Mouse (Mus musculus): ENCODE data around the gene Anp32e. TPM values are rescaled to one million over a fixed set of nuclear protein-coding genes. Genes with fewer than 3 reads are reported as not detected.

Anp32e gene
- polyA plus RNA-seq, 2 experiments: 39.5 to 104 TPM

DNA sequence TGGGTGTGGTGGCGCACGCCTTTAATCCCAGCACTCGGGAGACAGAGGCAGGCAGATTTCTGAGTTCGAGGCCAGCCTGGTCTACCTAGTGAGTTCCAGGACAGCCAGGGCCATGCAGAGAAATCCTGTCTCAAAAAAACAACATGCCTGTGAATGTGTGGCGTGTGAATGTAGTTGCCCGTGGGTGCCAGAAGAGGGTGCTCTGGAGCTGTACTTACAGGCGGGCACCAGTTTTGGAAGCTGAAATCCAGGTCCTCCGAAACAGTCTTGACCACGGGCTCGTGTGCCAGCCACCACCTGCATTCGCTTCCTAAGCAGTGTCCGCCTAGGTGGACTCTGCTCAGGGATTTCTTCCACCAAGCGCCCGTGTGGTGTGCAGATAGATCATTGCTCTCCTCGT lies 9.8 kb downstream of the Anp32e start:
- H3K27ac ChIP-seq: no peak overlapping the region
- DNase-seq (ENCODE audit: low read depth in 3 of 3, low spot score in 3 of 3) (no peak), ATAC-seq (ENCODE audit: insufficient read depth) (no peak)
- no peak overlapping the region for H3K4me3 ChIP-seq (ENCODE audit: insufficient read depth in 1 of 2, low read depth in 2 of 2, low read length in 2 of 2)
- H3K4me2 ChIP-seq (ENCODE audit: low read depth): no peak overlapping the region
- H3K27me3 ChIP-seq (ENCODE audit: control insufficient read depth, insufficient read depth, low read length): no peaks in the 10 kb centered on the region
- no peaks in the 10 kb centered on the region for H3K9me3 ChIP-seq (ENCODE audit: control insufficient read depth, low read length)
- 84% methylated on average over 15 of the region's 15 CpGs for WGBS (ENCODE audit: insufficient replicate concordance)
- TF ChIP-seq EP300 (IDR thresholded peaks at IDR 0.05; ENCODE audit: low read depth) (no peak), CTCF (IDR thresholded peaks at IDR 0.05; ENCODE audit: low read depth) (peak; percentile 78)
- peaks cover 90% of the 10 kb centered on the region for H3K36me3 ChIP-seq (replicated peaks; ENCODE audit: control insufficient read depth, insufficient read depth, low read depth)
- no peaks in the 10 kb centered on the region for H3K4me1 ChIP-seq (replicated peaks; ENCODE audit: control insufficient read depth in 2 of 2, insufficient read depth in 2 of 2, low read length in 1 of 2)
- no peak overlapping the region for H3K9ac ChIP-seq (replicated peaks)

- Histone ChIP-seq H3K36me3 (replicated peaks; ENCODE audit: control insufficient read depth, insufficient read depth, low read depth) (peaks cover 80% of the 10 kb centered on the region), H3K4me3 (ENCODE audit: insufficient read depth in 1 of 2, low read depth in 2 of 2, low read length in 2 of 2) (no peak overlapping the region), H3K9ac (replicated peaks) (no peak overlapping the region), H3K27ac (no peak overlapping the region), H3K27me3 (ENCODE audit: control insufficient read depth, insufficient read depth, low read length) (no peaks in the 10 kb centered on the region), H3K4me2 (ENCODE audit: low read depth) (no peak overlapping the region), H3K4me1 (replicated peaks; ENCODE audit: control insufficient read depth in 2 of 2, insufficient read depth in 2 of 2, low read length in 1 of 2) (no peaks in the 10 kb centered on the region), H3K9me3 (ENCODE audit: control insufficient read depth, low read length) (no peaks in the 10 kb centered on the region)
- WGBS (ENCODE audit: insufficient replicate concordance): 73% methylated on average over 6 of the region's 6 CpGs
- ATAC-seq (ENCODE audit: insufficient read depth): no peak
- DNase-seq (ENCODE audit: low read depth in 3 of 3, low spot score in 3 of 3): no peak
- TF ChIP-seq EP300 (IDR thresholded peaks at IDR 0.05; ENCODE audit: low read depth) (no peak), CTCF (IDR thresholded peaks at IDR 0.05; ENCODE audit: low read depth) (no peak)
Observed at GRCm38 (mm10) chr3:95942749-95943148, 13.7 kb downstream of the Anp32e start.

GRCm38 (mm10) chr3:95943226-95943625 lies 14.2 kb downstream of the Anp32e start:
- ATAC-seq (ENCODE audit: insufficient read depth) (no peak), DNase-seq (ENCODE audit: low read depth in 3 of 3, low spot score in 3 of 3) (no peak)
- Histone ChIP-seq H3K4me1 (replicated peaks; ENCODE audit: control insufficient read depth in 2 of 2, insufficient read depth in 2 of 2, low read length in 1 of 2) (no peaks in the 10 kb centered on the region), H3K4me2 (ENCODE audit: low read depth) (no peak overlapping the region), H3K27me3 (ENCODE audit: control insufficient read depth, insufficient read depth, low read length) (no peaks in the 10 kb centered on the region), H3K4me3 (ENCODE audit: insufficient read depth in 1 of 2, low read depth in 2 of 2, low read length in 2 of 2) (no peak overlapping the region), H3K27ac (no peak overlapping the region), H3K9me3 (ENCODE audit: control insufficient read depth, low read length) (no peaks in the 10 kb centered on the region), H3K9ac (replicated peaks) (no peak overlapping the region), H3K36me3 (replicated peaks; ENCODE audit: control insufficient read depth, insufficient read depth, low read depth) (peaks cover 75% of the 10 kb centered on the region)
- TF ChIP-seq CTCF (IDR thresholded peaks at IDR 0.05; ENCODE audit: low read depth) (no peak), EP300 (IDR thresholded peaks at IDR 0.05; ENCODE audit: low read depth) (no peak)
- 91% methylated on average over 7 of the region's 7 CpGs for WGBS (ENCODE audit: insufficient replicate concordance)

GRCm38 (mm10) chr3:95944742-95945141 lies 15.7 kb downstream of the Anp32e start:
- Histone ChIP-seq H3K36me3 (replicated peaks; ENCODE audit: control insufficient read depth, insufficient read depth, low read depth) (peaks cover 60% of the 10 kb centered on the region), H3K4me1 (replicated peaks; ENCODE audit: control insufficient read depth in 2 of 2, insufficient read depth in 2 of 2, low read length in 1 of 2) (peaks cover 2 to 6% of the 10 kb centered on the region in 2 experiments; a peak in 2 of 4 replicates), H3K4me2 (ENCODE audit: low read depth) (no peak overlapping the region), H3K4me3 (ENCODE audit: insufficient read depth in 1 of 2, low read depth in 2 of 2, low read length in 2 of 2) (no peak overlapping the region), H3K27ac (no peak overlapping the region), H3K9ac (replicated peaks) (no peak overlapping the region), H3K9me3 (ENCODE audit: control insufficient read depth, low read length) (no peaks in the 10 kb centered on the region), H3K27me3 (ENCODE audit: control insufficient read depth, insufficient read depth, low read length) (no peaks in the 10 kb centered on the region)
- ATAC-seq (ENCODE audit: insufficient read depth) (no peak), DNase-seq (ENCODE audit: low read depth in 3 of 3, low spot score in 3 of 3) (no peak)
- 85% methylated on average over 8 of the region's 8 CpGs for WGBS (ENCODE audit: insufficient replicate concordance)
- no peak for TF ChIP-seq CTCF (IDR thresholded peaks at IDR 0.05; ENCODE audit: low read depth)
- TF ChIP-seq EP300 (IDR thresholded peaks at IDR 0.05; ENCODE audit: low read depth): no peak

GRCm38 (mm10) chr3:95945731-95946240 lies 16.7 kb downstream of the Anp32e start:
- 91% methylated on average over 14 of the region's 14 CpGs for WGBS (ENCODE audit: insufficient replicate concordance)
- no peak for TF ChIP-seq EP300 (IDR thresholded peaks at IDR 0.05; ENCODE audit: low read depth)
- TF ChIP-seq CTCF (IDR thresholded peaks at IDR 0.05; ENCODE audit: low read depth): no peak
- Histone ChIP-seq H3K4me1 (replicated peaks; ENCODE audit: control insufficient read depth in 2 of 2, insufficient read depth in 2 of 2, low read length in 1 of 2) (peaks cover 2 to 6% of the 10 kb centered on the region in 2 experiments; a peak in 2 of 4 replicates), H3K9me3 (ENCODE audit: control insufficient read depth, low read length) (no peaks in the 10 kb centered on the region), H3K27ac (no peak overlapping the region), H3K9ac (replicated peaks) (no peak overlapping the region), H3K4me3 (ENCODE audit: insufficient read depth in 1 of 2, low read depth in 2 of 2, low read length in 2 of 2) (no peak overlapping the region), H3K36me3 (replicated peaks; ENCODE audit: control insufficient read depth, insufficient read depth, low read depth) (peaks cover 50% of the 10 kb centered on the region), H3K4me2 (ENCODE audit: low read depth) (no peak overlapping the region), H3K27me3 (ENCODE audit: control insufficient read depth, insufficient read depth, low read length) (no peaks in the 10 kb centered on the region)
- DNase-seq (ENCODE audit: low read depth in 3 of 3, low spot score in 3 of 3): no peak
- ATAC-seq (ENCODE audit: insufficient read depth): no peak
